Mouse (Mus musculus) testis, postnatal 10 days (tissue): ENCODE data around the gene Mchr1.

Source experiments
- DNase-seq: peaks from one replicate; pipeline ENCODE4 v3.0.0; 2021; ENCODE audit warnings: low spot score

The Mchr1 gene

GRCm38 (mm10) chr15:81227275-81227674, 8.0 kb upstream of the Mchr1 start:
- no peak for DNase-seq

DNA sequence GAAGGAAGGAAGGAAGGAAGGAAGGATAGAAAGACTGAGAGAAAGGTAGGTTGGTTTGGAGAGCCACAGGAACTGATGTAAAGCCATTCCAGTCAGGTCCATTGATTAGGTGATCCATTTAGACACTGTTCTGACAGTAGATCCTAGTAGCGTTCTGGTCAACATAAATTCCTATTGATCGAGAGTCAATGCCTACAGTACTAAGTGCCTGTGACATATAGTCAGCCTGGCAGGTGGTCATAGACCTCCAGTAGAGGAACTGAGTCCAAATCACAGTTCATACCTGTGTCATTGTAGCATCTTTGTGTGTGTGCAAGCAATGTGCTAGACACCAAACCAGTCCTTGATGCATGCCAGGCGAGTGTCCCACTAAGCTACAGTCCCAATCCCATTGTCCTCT, 7.0 kb upstream of the Mchr1 start:
- DNase-seq, result no peak

- DNase-seq, result no peak
Observed at GRCm38 (mm10) chr15:81229791-81230190, 5.5 kb upstream of the Mchr1 start.

- DNase-seq, result no peak
Observed at GRCm38 (mm10) chr15:81231325-81231724, 4.0 kb upstream of the Mchr1 start.

DNA sequence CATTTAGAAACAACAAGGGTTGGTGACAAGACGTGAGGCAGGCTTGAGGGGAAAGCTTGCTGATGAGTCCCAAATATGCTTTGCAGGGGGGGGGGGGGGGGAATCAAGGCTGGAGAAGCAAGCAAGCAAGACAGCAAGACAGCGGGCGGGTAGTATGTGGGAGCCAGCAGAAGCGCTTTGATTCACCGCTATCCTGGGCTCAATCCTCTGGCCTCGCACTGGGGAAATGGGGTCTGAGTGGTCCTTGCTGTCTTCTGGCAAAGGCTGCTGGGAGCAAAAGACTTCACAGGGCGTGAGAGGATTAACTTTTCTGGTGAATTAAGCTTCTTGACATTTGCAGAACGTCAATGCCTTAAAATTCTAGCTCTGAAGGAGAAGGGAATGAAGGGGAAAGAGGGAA, 763 bp downstream of the Mchr1 start:
- no peak for DNase-seq

DNA sequence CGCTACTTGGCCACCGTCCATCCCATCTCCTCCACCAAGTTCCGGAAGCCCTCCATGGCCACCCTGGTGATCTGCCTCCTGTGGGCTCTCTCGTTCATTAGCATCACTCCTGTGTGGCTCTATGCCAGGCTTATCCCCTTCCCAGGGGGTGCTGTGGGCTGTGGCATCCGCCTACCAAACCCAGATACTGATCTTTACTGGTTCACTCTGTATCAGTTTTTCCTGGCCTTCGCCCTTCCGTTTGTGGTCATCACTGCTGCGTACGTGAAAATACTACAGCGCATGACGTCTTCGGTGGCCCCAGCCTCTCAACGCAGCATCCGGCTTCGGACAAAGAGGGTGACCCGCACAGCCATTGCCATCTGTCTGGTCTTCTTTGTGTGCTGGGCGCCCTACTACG, 2.2 kb downstream of the Mchr1 start:
- no peak for DNase-seq

- peak; percentile 67 for DNase-seq
Observed at GRCm38 (mm10) chr15:81239261-81239660, 4.0 kb downstream of the Mchr1 start.

DNA sequence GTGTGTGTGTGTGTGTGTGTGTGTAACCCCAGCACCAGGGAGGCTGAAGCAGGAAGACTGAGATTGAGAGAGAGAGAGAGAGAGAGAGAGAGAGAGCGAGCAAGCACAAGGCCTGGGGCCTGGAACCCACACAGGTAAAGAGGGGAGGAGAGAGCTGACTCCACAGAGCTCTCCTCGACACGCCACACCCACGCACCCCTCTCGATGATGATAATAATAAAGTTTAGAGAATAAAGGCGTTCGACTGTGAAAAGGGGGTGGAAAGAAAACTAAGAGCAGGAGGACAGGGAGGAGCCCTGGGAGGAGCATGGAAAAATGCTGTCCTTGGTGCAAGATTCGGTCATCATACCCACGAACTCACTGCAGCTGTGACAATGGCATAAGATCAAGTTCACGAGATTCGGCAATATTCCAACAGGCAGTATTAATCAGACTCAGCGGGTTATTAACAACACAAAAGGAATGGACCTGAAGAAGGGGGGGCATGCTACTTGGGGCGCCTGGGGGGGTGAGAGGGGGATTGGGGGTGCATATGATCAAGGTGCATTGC, 4.6 kb downstream of the Mchr1 start:
- no peak for DNase-seq

- no peak for DNase-seq
Observed at GRCm38 (mm10) chr15:81246890-81247289, 11.6 kb downstream of the Mchr1 start.

DNA sequence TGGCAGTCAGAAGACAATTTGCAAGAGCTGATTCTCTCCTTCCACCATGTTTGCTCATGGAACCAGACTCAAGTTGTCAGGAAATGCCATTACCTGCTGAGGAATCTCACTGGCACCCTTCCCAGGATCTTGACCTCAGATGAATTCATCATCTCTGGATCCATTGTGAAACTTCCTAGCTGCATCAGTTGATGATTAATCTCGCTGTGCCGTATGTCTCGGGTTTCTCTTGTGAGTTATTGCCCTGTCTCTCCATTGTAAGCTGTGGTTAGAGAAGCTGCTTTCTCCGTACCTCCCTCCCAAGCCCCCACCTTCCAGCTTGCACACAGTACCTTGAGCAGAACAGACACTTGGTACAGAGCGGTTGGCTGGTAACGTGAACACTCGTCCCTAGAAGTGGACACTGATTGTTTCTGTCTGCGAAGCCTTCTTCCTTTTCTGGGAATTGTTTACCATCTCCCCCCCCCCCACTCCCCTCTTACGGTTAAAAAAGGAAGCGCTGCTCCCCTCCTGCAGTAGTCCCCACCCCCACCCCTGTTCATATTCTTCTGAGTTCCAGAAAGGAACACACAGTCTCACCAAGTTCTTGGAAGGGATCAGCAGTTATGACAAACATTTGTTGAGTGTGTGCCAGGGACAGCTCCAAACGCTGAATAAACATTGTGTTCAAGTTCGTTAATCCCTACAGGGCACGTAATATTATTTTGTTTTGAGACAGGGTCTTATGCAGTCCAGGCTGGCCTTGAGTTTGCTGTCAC, 12.5 kb downstream of the Mchr1 start:
- DNase-seq, result no peak

- no peak for DNase-seq
Observed at GRCm38 (mm10) chr15:81248341-81248679, 13.0 kb downstream of the Mchr1 start.

GRCm38 (mm10) chr15:81248951-81249579, 13.8 kb downstream of the Mchr1 start:
- no peak for DNase-seq

GRCm38 (mm10) chr15:81252626-81253174, 17.4 kb downstream of the Mchr1 start:
- DNase-seq, result no peak

- DNase-seq, result no peak
Observed at GRCm38 (mm10) chr15:81253585-81253984, 18.3 kb downstream of the Mchr1 start.

DNA sequence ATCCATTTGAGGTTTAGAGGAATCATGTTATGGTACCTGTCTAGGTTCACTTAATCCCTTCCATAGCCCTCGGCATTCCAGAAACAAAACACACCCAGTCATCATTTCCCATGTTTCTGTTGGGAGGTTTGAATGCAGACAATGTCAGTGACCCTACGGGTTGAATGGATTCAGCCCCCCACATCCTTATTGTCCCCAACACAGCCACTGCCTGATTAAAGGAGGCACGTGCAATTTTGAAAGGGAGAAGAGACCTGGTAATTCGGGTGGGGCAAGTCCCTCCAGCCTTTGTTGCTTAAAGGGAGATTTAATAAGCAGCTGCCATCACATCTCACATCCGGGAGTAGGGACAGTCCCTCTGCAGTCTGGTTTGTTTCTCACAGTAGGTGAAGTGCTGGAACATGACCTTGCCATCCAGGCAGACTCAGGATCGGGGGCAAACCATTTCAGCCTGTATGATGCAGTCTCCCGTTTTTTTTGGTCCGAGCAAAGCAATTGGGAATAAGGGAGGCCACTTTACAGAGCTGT, 18.9 kb downstream of the Mchr1 start:
- no peak for DNase-seq

DNA sequence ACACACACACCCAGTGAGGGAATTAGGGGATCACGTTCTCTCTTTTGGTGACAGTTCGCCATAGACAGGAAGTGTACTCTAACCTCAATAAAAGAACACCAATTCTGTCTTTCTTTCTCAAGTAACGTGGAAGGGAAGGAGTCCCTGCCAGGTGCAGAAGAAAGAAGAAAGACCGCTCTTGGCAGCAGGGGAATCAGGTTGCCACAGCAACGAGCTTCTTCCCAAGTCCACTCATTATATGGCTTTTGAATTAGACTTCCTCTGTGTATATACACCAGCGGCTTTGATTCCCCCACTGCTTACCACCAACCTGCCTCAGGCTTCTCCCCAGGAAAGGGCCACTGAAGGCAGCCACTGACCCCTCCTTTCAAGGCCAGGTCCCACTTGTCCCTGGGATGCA, 19.8 kb downstream of the Mchr1 start:
- no peak for DNase-seq

DNA sequence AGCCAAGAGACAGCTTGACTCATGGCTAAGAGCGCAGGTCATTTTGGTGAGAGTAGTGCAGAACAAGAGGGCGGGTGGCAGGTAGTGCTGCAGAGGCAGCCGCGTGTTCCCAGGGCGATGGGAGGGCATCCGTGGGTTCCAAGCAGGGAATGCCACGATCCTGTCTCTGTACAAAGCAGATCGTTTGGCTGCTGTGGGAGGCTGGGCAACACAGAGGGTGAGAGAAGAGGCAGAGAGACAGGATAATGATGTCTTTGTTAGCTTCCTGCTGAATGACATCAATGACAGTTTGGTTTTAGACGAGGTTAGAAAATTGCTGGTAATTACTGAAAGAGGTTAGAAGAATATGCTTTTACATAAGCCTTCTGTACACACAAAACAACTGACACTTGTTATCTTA, 23.0 kb downstream of the Mchr1 start:
- DNase-seq, result no peak

DNA sequence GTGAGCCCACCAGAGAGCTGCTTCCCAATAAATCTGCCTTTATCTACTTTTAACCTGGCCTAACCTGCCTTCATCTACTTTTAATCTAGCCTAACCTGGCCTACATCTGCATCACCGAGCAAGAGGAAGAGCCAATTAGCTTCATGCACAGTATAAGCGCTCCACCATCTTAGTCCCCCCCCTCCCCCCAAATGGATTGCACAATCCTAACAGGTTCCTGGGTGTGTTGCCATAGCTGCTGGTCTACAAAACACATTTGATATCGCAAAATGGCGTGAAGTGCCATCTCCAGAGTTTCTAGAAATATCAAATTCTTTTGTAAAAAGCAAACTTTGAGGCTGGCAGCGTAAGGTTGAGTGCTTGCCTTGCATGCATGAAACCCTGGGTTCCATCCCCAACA, 24.0 kb downstream of the Mchr1 start:
- no peak for DNase-seq

DNA sequence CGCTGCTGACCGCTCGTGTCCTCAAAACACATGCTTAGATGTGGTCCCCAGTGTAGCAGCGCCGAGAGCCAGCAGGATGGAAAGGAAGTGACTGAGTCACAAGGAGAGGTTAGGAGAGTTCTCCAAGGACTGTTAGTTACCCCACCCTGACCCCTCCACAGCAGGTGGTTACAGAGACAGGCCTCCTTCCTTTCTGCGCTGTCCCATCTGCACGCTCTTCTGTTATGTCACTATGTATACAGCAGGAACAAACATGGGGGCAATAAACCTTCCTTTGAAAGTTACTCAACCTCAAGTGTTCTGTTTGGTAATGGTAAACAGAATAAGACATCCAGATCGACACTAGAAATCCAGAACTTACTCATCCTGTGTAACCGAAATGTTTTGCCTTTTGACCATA, 24.9 kb downstream of the Mchr1 start:
- no peak for DNase-seq

- no peak for DNase-seq
Observed at GRCm38 (mm10) chr15:81264392-81265095, 29.2 kb downstream of the Mchr1 start.

GRCm38 (mm10) chr15:81267416-81267815, 32.1 kb downstream of the Mchr1 start:
- DNase-seq, result no peak

DNA sequence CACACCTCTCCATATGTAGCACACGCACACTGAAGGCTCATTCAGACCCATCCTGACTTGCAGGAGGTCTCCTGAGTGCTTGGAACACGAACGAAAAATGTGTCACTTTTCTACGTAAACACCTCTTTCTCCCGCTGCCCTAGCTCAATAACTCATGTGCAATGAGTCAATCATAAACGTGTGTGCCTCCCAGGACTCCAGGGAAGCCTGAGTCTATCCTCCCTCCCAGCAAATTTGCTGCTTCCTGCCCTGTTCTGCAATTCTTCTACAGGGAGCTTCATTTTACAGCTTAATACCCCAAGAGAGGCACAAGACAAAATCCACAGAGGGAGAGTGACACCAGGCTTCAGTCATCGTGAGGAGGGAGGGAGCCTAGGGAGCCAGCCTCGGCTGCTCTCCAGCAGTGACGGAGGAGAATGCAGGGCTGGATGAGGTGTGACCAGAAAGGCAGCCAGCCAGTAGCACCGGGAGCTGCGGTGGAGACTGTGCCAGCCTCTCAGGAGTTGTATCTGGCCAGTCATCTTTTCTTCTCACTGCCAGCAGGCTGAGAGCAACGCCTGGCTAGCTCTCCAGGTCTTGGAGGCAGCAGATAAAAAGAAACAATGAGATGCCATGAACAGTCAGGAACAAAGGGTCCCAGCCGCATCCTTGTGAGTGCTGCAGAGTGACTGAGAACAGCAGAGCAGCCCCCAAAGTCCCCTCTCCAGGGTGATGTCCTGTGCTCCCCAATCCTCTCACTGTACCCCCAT, 37.2 kb downstream of the Mchr1 start:
- DNase-seq, result no peak
